Mouse (Mus musculus) midbrain, embryonic 14.5 days (tissue): ENCODE measurements around the gene Krt83. TPM values are rescaled to one million over a fixed set of nuclear protein-coding genes. Genes with fewer than 3 reads are reported as not detected.
A peak's percentile ranks its signal among the peaks of the same experiment; 100 is the strongest.

ENCODE experiments used
- ATAC-seq: fragments of 200-750 bp; cut with Nextera tagmentation; 2 replicates; pipeline ENCODE4 v1.8.0; 2017; ENCODE audit warnings: moderate number of reproducible peaks, moderate library complexity; ENCODE audit not compliant: low FRiP score, low TSS enrichment
- DNase-seq: peaks from one replicate; pipeline ENCODE4 v3.0.0-alpha.2; 2015
- H3K27ac ChIP-seq: fragments of 300-500 bp; sonication (generic); replicated peaks from 2 replicates; pipeline ENCODE4 v1.5.1; 2014; ENCODE audit warnings: mild to moderate bottlenecking, low read depth, low read length, moderate library complexity
- H3K27me3 ChIP-seq: fragments of 300-500 bp; sonication (generic); 2 replicates; pipeline ENCODE4 v1.6.1; 2014; ENCODE audit warnings: low read length, control low read depth, mixed read lengths; ENCODE audit not compliant: control insufficient read depth, insufficient read depth
- H3K36me3 ChIP-seq: fragments of 300-500 bp; sonication (generic); 2 replicates; pipeline ENCODE4 v1.6.1; 2014; ENCODE audit warnings: low read length, control low read depth; ENCODE audit not compliant: control insufficient read depth, insufficient read depth
- H3K4me1 ChIP-seq: fragments of 300-500 bp; sonication (generic); 2 replicates; pipeline ENCODE4 v1.6.1; 2014; ENCODE audit warnings: mild to moderate bottlenecking, antibody characterized with exemption, low read length, control low read depth; ENCODE audit not compliant: control insufficient read depth, insufficient read depth
- H3K4me2 ChIP-seq: fragments of 300-500 bp; sonication (generic); 2 replicates; pipeline ENCODE4 v1.6.1; 2014; ENCODE audit warnings: mild to moderate bottlenecking, low read length, moderate library complexity
- H3K4me3 ChIP-seq: fragments of 300-500 bp; sonication (generic); replicated peaks from 2 replicates; pipeline ENCODE4 v1.5.1; 2014; ENCODE audit warnings: low read depth, low read length
- H3K9ac ChIP-seq: fragments of 300-500 bp; sonication (generic); replicated peaks from 2 replicates; pipeline ENCODE4 v1.6.1; 2014; ENCODE audit warnings: mild to moderate bottlenecking, low read length, moderate library complexity
- H3K9me3 ChIP-seq: fragments of 300-500 bp; sonication (generic); 2 replicates; pipeline ENCODE4 v1.6.1; 2016; ENCODE audit warnings: low read length, control low read depth, mixed read lengths; ENCODE audit not compliant: control insufficient read depth
- WGBS: fragments of 180-500 bp; shearing (Covaris S2); extraction: QIAGEN DNeasy Blood & Tissue Kit; methylation state at CpG from one replicate; pipeline ENCODE4 v1.1.7; 2014; 5-methylcytosine and 5-hydroxymethylcytosine counted together
- polyA plus RNA-seq: library from polyadenylated mRNA; unstranded; fragments of >200 nt; fragmentation: Nextera tagmentation; extraction: Ambion mirVana; gene quantifications from 2 replicates; pipeline ENCODE4 v1.2.1, GENCODE M21; 2014

Gene Krt83
- polyA plus RNA-seq, 1 experiment from 2014 or later = not detected

DNA sequence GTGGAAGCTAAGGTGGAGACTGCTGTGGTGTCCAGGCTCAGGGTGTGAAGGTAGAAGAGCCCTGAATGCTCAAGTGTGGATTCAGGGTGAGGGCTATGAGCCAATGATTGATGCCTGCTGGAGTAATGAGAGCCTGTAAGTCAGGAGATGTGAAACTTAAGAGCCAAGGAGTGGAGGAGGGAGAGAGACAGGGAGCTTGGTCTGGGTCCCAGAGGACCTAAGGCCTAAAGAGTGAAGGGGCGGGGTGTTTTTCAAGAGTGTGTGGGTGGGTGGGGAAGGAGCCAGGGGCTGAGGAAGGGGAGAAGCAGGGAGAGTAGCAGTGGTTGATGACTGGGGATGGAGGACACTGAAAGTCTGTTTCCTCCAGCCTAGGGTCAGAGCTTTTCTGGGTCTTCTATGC lies 7.7 kb downstream of the Krt83 start:
- Histone ChIP-seq H3K9ac (no peak overlapping the region), H3K4me3 (no peak overlapping the region), H3K36me3 (no peaks in the 10 kb centered on the region), H3K9me3 (no peaks in the 10 kb centered on the region), H3K27me3 (no peaks in the 10 kb centered on the region; the same call in 1 of the 2 replicates), H3K27ac (no peak overlapping the region), H3K4me1 (peaks cover 12% of the 10 kb centered on the region), H3K4me2 (no peak overlapping the region)
- ATAC-seq (no peak), DNase-seq (no peak)
- 81% methylated on average over 1 of the region's 1 CpGs for WGBS

DNA sequence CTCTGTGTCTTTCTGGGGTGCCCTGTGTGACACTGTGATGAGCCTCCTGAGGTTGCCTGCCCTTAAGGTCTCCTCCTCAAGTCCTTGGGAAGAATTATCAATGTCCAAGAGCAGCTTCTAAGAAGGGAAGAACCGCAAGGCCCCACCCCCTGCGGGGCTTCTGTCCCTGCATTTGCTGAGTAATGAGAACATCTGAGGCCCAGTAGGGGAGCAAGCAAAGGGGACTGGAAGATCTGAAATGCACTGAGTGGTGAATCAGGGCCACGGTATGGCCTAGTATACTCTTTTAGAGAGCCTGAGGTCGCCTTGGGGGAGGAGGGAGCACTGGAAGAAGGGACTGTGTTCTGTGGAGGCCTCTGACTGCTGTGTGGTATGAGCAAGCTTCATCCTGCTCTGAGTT lies 9.3 kb downstream of the Krt83 start:
- H3K27me3 ChIP-seq = no peaks in the 10 kb centered on the region; the same call in 1 of the 2 replicates
- ATAC-seq (no peak), DNase-seq (no peak)
- H3K36me3 ChIP-seq = no peaks in the 10 kb centered on the region
- H3K4me3 ChIP-seq = no peak overlapping the region
- no peak overlapping the region for H3K27ac ChIP-seq
- 40% methylated on average over 4 of the region's 4 CpGs for WGBS
- no peak overlapping the region for H3K9ac ChIP-seq
- no peaks in the 10 kb centered on the region for H3K9me3 ChIP-seq
- H3K4me1 ChIP-seq = peaks cover 12% of the 10 kb centered on the region
- H3K4me2 ChIP-seq = no peak overlapping the region

DNA sequence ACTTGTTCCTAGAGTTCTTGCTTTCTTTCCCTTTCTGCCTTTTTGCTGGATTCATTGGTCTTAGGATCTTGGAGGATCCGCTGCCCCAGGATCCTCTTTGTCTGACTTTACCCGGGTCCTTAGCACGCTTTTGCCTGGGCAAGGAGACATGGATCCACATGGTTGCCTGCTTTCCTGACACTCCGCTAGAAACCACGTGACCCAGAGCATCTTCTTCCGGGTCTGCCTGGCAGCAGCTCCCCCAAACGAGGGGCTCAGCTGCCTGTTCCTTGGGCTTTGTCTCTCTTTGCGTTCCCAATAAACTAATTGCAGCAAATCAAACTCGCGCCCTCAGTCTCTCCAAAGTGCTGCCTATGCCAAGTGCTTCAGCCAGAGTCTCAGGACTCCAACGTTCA lies 11.6 kb downstream of the Krt83 start:
- Histone ChIP-seq H3K4me3 (peak overlapping the region; percentile 26), H3K9me3 (no peaks in the 10 kb centered on the region), H3K27ac (no peak overlapping the region), H3K9ac (peak overlapping the region; percentile 37; the same call in 1 of the 2 replicates), H3K27me3 (no peaks in the 10 kb centered on the region; the same call in 1 of the 2 replicates), H3K36me3 (no peaks in the 10 kb centered on the region), H3K4me2 (peak overlapping the region; percentile 68), H3K4me1 (peaks cover 12% of the 10 kb centered on the region)
- WGBS = 32% methylated on average over 11 of the region's 11 CpGs
- ATAC-seq (no peak), DNase-seq (peak; percentile 61)

GRCm38 (mm10) chr15:101479007-101479665 lies 12.2 kb downstream of the Krt83 start:
- H3K27me3 ChIP-seq = no peaks in the 10 kb centered on the region; the same call in 1 of the 2 replicates
- peak overlapping the region; percentile 68 for H3K4me2 ChIP-seq
- H3K27ac ChIP-seq = no peak overlapping the region
- peaks cover 12% of the 10 kb centered on the region for H3K4me1 ChIP-seq
- ATAC-seq (no peak), DNase-seq (peak; percentile 73)
- peak overlapping the region; percentile 37; the same call in 1 of the 2 replicates for H3K9ac ChIP-seq
- H3K9me3 ChIP-seq = no peaks in the 10 kb centered on the region
- H3K4me3 ChIP-seq = peak overlapping the region; percentile 26
- H3K36me3 ChIP-seq = no peaks in the 10 kb centered on the region
- 10% methylated on average over 31 of the region's 31 CpGs for WGBS

DNA sequence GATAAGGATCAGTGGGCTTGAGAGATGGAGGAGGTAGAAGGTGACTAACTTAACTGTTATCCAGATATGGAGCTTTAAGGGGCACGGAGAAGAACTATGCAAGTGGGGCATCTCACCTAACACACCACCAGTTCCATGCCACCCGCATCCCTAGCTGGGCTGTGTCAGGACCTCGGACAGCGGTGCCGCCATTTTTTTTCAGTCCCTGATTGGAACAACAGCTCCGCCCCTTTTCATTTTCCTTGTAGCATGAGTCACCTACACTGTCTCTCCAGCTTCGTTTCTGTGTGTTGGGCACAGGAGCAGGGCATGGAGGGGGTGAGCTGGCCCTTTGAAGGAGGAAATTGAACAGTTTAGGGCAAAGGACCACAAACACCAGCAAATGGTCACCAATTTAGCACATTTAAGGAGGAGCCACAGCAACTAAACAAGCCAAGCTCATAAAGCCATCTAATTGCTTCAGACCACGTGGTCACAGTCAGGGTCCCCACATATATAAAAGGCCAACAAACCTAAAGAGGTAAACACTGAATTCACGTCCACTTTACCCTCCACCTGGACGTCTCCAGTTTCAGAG lies 18.3 kb downstream of the Krt83 start, which contains the start of gene Krt86:
Krt86 (plus strand) TSS at position 527 of the 577 bp plus-strand sequence.
- no peak for ATAC-seq
- Histone ChIP-seq H3K4me1 (no peaks in the 10 kb centered on the region), H3K4me2 (no peak within 1 kb of the TSS), H3K27ac (no peak within 1 kb of the TSS), H3K27me3 (no peaks in the 10 kb centered on the region), H3K9ac (no peak within 1 kb of the TSS), H3K36me3 (no peaks in the 10 kb centered on the region), H3K4me3 (no peak within 1 kb of the TSS), H3K9me3 (no peaks in the 10 kb centered on the region)
- 39% methylated on average over 10 of the region's 10 CpGs for WGBS
- no peak for DNase-seq

DNA sequence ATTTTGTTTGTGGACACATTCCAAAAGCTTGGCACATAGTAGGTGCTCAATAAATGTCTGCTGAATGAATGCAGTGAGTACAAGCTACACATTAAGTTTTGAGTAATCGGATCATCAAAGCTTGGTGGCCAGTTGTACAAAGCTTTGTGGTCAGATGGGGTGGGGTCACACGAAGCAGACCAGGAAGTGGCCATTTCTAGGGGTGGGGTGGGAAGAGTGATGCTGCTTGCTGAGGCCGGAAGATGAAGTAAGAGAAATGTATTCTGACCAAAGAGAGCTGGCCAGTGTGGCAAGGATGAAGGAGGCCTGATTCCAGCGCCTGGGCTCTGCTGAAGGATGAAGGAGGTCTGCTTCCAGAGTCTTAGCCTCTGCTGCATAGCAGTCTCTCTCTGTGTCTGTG lies 22.2 kb downstream of the Krt83 start:
- Histone ChIP-seq H3K27ac (no peak overlapping the region), H3K4me1 (no peaks in the 10 kb centered on the region), H3K36me3 (no peaks in the 10 kb centered on the region), H3K4me3 (no peak overlapping the region), H3K27me3 (no peaks in the 10 kb centered on the region), H3K9me3 (no peaks in the 10 kb centered on the region), H3K9ac (no peak overlapping the region), H3K4me2 (no peak overlapping the region)
- WGBS = 89% methylated on average over 4 of the region's 4 CpGs
- ATAC-seq (no peak), DNase-seq (no peak)

GRCm38 (mm10) chr15:101463651-101464050 lies 27.7 kb downstream of the Krt83 start, which contains the start of gene Krt81:
Gene Krt81, minus strand, starts transcription at chr15:101463751.
- WGBS = 82% methylated on average over 13 of the region's 13 CpGs
- no peaks in the 10 kb centered on the region for H3K27me3 ChIP-seq

DNA sequence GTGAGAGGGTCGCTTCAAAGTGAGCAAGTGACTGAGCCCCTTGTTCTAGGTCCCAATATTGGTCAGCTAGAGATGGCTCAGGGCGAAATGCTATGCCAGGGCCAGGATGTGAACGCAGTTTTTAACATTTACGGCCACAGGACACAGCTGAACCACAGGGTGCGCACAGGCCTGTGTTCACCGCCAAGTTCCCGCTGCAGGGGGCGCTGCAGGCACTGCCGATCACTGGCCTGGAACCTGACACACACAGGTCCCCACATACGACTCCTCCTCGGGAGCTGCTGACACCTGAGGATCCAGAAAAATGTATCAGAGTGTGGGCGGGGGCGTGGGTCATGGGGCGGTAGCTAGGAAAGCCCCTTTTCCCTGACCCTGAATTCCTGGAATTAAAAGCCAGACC lies 32.0 kb downstream of the Krt83 start:
- Histone ChIP-seq H3K27me3 (no peaks in the 10 kb centered on the region), H3K36me3 (no peaks in the 10 kb centered on the region), H3K4me2 (no peak overlapping the region), H3K9ac (no peak overlapping the region), H3K9me3 (no peaks in the 10 kb centered on the region), H3K4me1 (0 out of 2 replicates have a peak, but pooled peaks cover 4% of the 10 kb centered on the region), H3K27ac (no peak overlapping the region), H3K4me3 (no peak overlapping the region)
- no peak for ATAC-seq
- no peak for DNase-seq
- WGBS = 82% methylated on average over 14 of the region's 14 CpGs

More at GRCm38 (mm10) chr15:101463651-101464050, 27.7 kb downstream of the Krt83 start, which contains the start of gene Krt81:
- Histone ChIP-seq H3K27ac (no peak within 1 kb of the TSS), H3K4me3 (no peak within 1 kb of the TSS), H3K4me2 (no peak within 1 kb of the TSS), H3K4me1 (0 out of 2 replicates have a peak, but pooled peaks cover 4% of the 10 kb centered on the region), H3K36me3 (no peaks in the 10 kb centered on the region), H3K9ac (no peak within 1 kb of the TSS), H3K9me3 (no peaks in the 10 kb centered on the region)
- ATAC-seq (no peak), DNase-seq (no peak)
